Mouse (Mus musculus) midbrain, postnatal 0 days (tissue): Measurements from ENCODE around the gene 4933402J07Rik. TPM values are rescaled to one million over a fixed set of nuclear protein-coding genes. Genes with fewer than 3 reads are reported as not detected.

Source experiments
- ATAC-seq: fragments of 200-750 bp; cut with Nextera tagmentation; 2 replicates; pipeline ENCODE4 v1.8.0; 2017; ENCODE audit warnings: moderate number of reproducible peaks, mild to moderate bottlenecking, moderate TSS enrichment, moderate library complexity; ENCODE audit not compliant: low FRiP score
- DNase-seq: peaks from one replicate; pipeline ENCODE4 v3.0.0-alpha.2; 2015; ENCODE audit warnings: low spot score
- H3K27ac ChIP-seq: fragments of 300-500 bp; sonication (generic); 2 replicates; pipeline ENCODE4 v1.5.1; 2014; ENCODE audit warnings: low read depth, mild to moderate bottlenecking, low read length, mixed read lengths
- H3K27me3 ChIP-seq: fragments of 300-500 bp; sonication (generic); 2 replicates; pipeline ENCODE4 v1.6.1; 2014; ENCODE audit warnings: low read length, control low read depth, mixed read lengths; ENCODE audit not compliant: insufficient read depth
- H3K36me3 ChIP-seq: fragments of 300-500 bp; sonication (generic); 2 replicates; pipeline ENCODE4 v1.6.1; 2014; ENCODE audit warnings: low read length, control low read depth, mixed read lengths; ENCODE audit not compliant: insufficient read depth
- H3K4me1 ChIP-seq: fragments of 300-500 bp; sonication (generic); 2 replicates; pipeline ENCODE4 v1.6.1; 2014; ENCODE audit warnings: mild to moderate bottlenecking, control low read depth, antibody characterized with exemption, low read length, mixed read lengths; ENCODE audit not compliant: insufficient read depth
- H3K4me2 ChIP-seq: fragments of 300-500 bp; sonication (generic); 2 replicates; pipeline ENCODE4 v1.6.1; 2014; ENCODE audit warnings: low read depth, mild to moderate bottlenecking, low read length, mixed read lengths; ENCODE audit not compliant: poor library complexity, severe bottlenecking
- H3K4me3 ChIP-seq: fragments of 300-500 bp; sonication (generic); 2 replicates; pipeline ENCODE4 v1.5.1; 2014; ENCODE audit warnings: low read depth, mild to moderate bottlenecking, low read length, moderate library complexity
- H3K9ac ChIP-seq: fragments of 300-500 bp; sonication (generic); replicated peaks from 2 replicates; pipeline ENCODE4 v1.6.1; 2014; ENCODE audit warnings: mild to moderate bottlenecking, low read length, moderate library complexity, mixed read lengths; ENCODE audit not compliant: poor library complexity, severe bottlenecking
- H3K9me3 ChIP-seq: fragments of 300-500 bp; sonication (generic); 2 replicates; pipeline ENCODE4 v1.6.1; 2016; ENCODE audit warnings: low read length, control low read depth
- CTCF ChIP-seq: IDR thresholded peaks from 2 replicates; pipeline ENCODE4 v1.5.1; 2016; ENCODE audit warnings: antibody characterized with exemption, mild to moderate bottlenecking
- WGBS: fragments of 180-500 bp; shearing (Covaris S2); extraction: QIAGEN DNeasy Blood & Tissue Kit; methylation state at CpG from one replicate; pipeline ENCODE4 v1.1.7; 2014; 5-methylcytosine and 5-hydroxymethylcytosine counted together
- polyA plus RNA-seq: library from polyadenylated mRNA; unstranded; fragments of >200 nt; fragmentation: Nextera tagmentation; extraction: Ambion mirVana; gene quantifications from 2 replicates; pipeline ENCODE4 v1.2.1, GENCODE M21; 2015
- total RNA-seq: library from RNA; depleted of rRNA; stranded (reverse); fragments of >200 nt; gene quantifications from 2 replicates; pipeline ENCODE4 v1.2.3, GENCODE M21; 2014

The 4933402J07Rik gene
- total and polyA plus RNA-seq, 2 experiments from 2014 or later, result not detected

- Histone ChIP-seq H3K9me3 (no peaks in the 10 kb centered on the region), H3K4me3 (no peak overlapping the region), H3K9ac (no peak overlapping the region), H3K4me1 (no peaks in the 10 kb centered on the region), H3K27me3 (0 out of 2 replicates have a peak, but pooled peaks cover 3% of the 10 kb centered on the region), H3K27ac (no peak overlapping the region), H3K4me2 (peak overlapping the region; percentile 42), H3K36me3 (no peaks in the 10 kb centered on the region)
- TF ChIP-seq CTCF, result peak; percentile 95
- ATAC-seq (peak; percentile 65), DNase-seq (peak; percentile 69)
- 5% methylated on average over 23 of the region's 23 CpGs for WGBS
Measured at GRCm38 (mm10) chr8:87536615-87537329, 26.9 kb upstream of the 4933402J07Rik start.

DNA sequence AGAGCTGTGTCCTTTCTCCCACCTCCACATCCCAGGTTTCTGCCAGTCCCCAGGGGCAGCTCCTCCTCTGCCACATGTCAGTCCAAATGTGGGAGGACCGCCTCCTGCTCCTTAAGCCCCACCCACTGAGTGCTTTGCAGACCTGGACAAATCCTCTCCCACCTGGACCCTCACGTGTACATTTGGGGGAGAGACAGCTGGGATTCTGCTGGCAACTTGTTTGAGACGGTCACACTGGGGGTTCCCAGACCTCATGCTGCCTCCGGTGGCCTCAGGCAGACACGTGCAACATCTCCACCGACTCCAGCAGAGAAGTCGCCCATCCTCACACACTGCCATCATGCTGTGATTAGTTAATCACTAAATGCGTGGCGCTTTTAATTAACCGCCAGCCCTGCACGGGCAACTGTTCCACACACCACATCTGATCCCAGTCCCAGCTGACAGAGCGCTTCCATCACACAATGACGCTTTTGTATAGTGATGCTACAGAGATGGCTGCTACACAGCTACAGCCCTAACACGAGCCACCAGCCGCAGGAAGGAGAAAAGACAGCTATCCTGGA lies 23.7 kb upstream of the 4933402J07Rik start:
- Histone ChIP-seq H3K4me1 (no peaks in the 10 kb centered on the region), H3K27ac (no peak overlapping the region), H3K27me3 (0 out of 2 replicates have a peak, but pooled peaks cover 3% of the 10 kb centered on the region), H3K4me2 (peak overlapping the region; percentile 42), H3K9me3 (no peaks in the 10 kb centered on the region), H3K4me3 (peak overlapping the region; percentile 9; the same call in 1 of the 2 replicates), H3K36me3 (no peaks in the 10 kb centered on the region), H3K9ac (peak overlapping the region; percentile 29; the same call in 1 of the 2 replicates)
- no peak for TF ChIP-seq CTCF
- DNase-seq (peak; percentile 65), ATAC-seq (peak; percentile 76)
- WGBS, result 11% methylated on average over 15 of the region's 15 CpGs

DNA sequence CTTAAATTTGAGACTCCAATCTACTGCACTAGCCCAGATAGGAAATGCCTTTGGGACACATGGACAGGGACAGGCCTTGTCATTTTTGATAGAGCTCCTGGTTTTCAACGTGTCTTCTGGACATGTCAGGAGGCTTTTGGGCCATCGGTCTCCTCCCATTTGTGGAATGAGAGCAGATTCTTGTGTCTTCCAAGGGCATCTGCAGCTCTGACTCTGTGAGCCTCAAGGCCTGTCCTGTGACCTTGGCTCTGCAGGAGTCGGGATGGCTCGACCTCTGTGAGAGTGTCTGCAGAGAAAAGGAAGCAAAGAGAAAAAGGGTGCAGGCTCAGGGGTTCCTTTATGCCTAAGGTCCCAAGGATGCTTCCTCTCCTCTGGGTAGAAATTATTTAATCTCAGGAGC lies 13.8 kb upstream of the 4933402J07Rik start:
- Histone ChIP-seq H3K4me1 (no peaks in the 10 kb centered on the region), H3K9me3 (no peaks in the 10 kb centered on the region), H3K9ac (no peak overlapping the region), H3K27me3 (no peaks in the 10 kb centered on the region), H3K4me3 (no peak overlapping the region), H3K27ac (no peak overlapping the region), H3K4me2 (no peak overlapping the region), H3K36me3 (no peaks in the 10 kb centered on the region)
- DNase-seq (no peak), ATAC-seq (no peak)
- TF ChIP-seq CTCF, result no peak
- WGBS, result 76% methylated on average over 4 of the region's 4 CpGs

DNA sequence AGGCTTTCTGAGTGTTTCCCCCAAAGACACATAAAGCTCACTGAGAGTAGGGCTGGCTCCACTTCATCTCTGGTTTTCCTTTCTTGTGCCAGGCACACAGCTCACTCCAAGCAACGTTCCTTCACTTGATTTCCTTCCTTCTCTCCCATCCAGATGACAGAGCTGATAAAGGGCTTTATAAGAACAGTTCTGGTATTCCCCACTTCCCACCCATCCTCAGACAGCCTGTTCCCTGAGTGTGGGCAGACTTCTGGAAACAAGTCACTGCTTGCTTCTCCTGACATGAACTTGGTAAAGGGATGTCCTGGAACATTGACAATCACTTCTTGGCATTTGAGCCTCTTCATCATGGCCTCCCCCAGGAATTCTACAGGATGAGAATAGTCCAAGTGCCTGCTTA lies 10.9 kb upstream of the 4933402J07Rik start:
- DNase-seq (no peak), ATAC-seq (no peak)
- no peaks in the 10 kb centered on the region for H3K27me3 ChIP-seq
- no peak for TF ChIP-seq CTCF
- no peaks in the 10 kb centered on the region for H3K4me1 ChIP-seq
- no peaks in the 10 kb centered on the region for H3K36me3 ChIP-seq
- WGBS, result 75% methylated on average over 1 of the region's 1 CpGs
- no peak overlapping the region for H3K9ac ChIP-seq
- no peak overlapping the region for H3K4me2 ChIP-seq
- no peaks in the 10 kb centered on the region for H3K9me3 ChIP-seq
- no peak overlapping the region for H3K27ac ChIP-seq
- no peak overlapping the region for H3K4me3 ChIP-seq

DNA sequence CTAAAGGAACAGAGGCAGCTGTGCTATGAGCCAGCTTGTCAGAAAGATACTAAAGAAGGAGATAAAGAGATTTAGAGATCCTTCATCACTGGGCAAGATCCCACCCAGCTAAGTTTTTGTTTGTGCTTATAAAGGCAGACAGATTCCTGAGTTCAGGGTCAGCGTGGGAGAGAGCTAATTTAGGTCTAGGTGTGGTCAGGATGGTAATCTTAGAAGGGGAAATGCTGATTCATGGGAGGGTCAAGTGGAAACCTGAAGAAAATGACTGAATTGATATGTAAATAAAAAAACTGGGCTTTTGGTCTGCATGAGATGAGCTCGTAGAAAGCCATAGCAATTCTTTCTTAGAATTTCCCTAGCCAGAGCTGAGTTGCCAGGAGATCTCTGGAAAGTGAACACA lies 2.9 kb upstream of the 4933402J07Rik start:
- no peak for DNase-seq
- H3K9ac ChIP-seq, result no peak overlapping the region
- H3K27ac ChIP-seq, result no peak overlapping the region
- H3K36me3 ChIP-seq, result no peaks in the 10 kb centered on the region
- no peak for TF ChIP-seq CTCF
- no peaks in the 10 kb centered on the region for H3K4me1 ChIP-seq
- no peak overlapping the region for H3K4me2 ChIP-seq
- H3K9me3 ChIP-seq, result no peaks in the 10 kb centered on the region
- no peak overlapping the region for H3K4me3 ChIP-seq
- 63% methylated on average over 2 of the region's 2 CpGs for WGBS
- no peaks in the 10 kb centered on the region for H3K27me3 ChIP-seq
- ATAC-seq, result no peak

DNA sequence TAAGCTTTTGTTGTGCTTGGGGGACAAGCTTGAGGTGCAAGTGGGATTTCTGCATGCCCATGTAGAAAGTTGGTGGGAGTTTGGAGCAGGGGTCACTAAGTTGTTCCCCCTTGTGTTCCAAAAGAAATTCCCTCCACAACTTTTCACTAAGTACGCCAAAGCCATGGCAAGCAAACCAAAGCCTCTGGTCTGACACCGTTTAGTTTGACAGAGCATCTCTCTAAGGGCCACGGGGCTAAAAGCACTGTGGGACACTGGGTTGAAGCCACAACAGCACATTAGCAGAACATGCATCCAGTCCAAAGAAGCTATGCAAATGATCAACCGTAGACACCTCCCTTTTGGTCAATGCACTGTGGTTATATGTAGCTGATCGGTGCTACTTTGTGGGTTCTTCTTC lies 5.5 kb downstream of the 4933402J07Rik start:
- Histone ChIP-seq H3K9me3 (no peaks in the 10 kb centered on the region), H3K4me1 (peaks cover 2% of the 10 kb centered on the region), H3K4me3 (no peak overlapping the region), H3K9ac (no peak overlapping the region), H3K27me3 (peaks cover 3% of the 10 kb centered on the region; the same call in 1 of the 2 replicates), H3K36me3 (no peaks in the 10 kb centered on the region), H3K4me2 (no peak overlapping the region), H3K27ac (no peak overlapping the region)
- TF ChIP-seq CTCF, result no peak
- 90% methylated on average over 5 of the region's 5 CpGs for WGBS
- DNase-seq (no peak), ATAC-seq (no peak)
